Mouse (Mus musculus) midbrain, postnatal 0 days (tissue): ENCODE results near the gene Cdk17. TPM values are rescaled to one million over a fixed set of nuclear protein-coding genes. Genes with fewer than 3 reads are reported as not detected.

Experiments
- ATAC-seq: fragments of 200-750 bp; cut with Nextera tagmentation; 2 replicates; pipeline ENCODE4 v1.8.0; 2017; ENCODE audit warnings: moderate number of reproducible peaks, mild to moderate bottlenecking, moderate TSS enrichment, moderate library complexity; ENCODE audit not compliant: low FRiP score
- DNase-seq: peaks from one replicate; pipeline ENCODE4 v3.0.0-alpha.2; 2015; ENCODE audit warnings: low spot score
- H3K27ac ChIP-seq: fragments of 300-500 bp; sonication (generic); 2 replicates; pipeline ENCODE4 v1.5.1; 2014; ENCODE audit warnings: low read depth, mild to moderate bottlenecking, low read length, mixed read lengths
- H3K27me3 ChIP-seq: fragments of 300-500 bp; sonication (generic); 2 replicates; pipeline ENCODE4 v1.6.1; 2014; ENCODE audit warnings: low read length, control low read depth, mixed read lengths; ENCODE audit not compliant: insufficient read depth
- H3K36me3 ChIP-seq: fragments of 300-500 bp; sonication (generic); 2 replicates; pipeline ENCODE4 v1.6.1; 2014; ENCODE audit warnings: low read length, control low read depth, mixed read lengths; ENCODE audit not compliant: insufficient read depth
- H3K4me1 ChIP-seq: fragments of 300-500 bp; sonication (generic); 2 replicates; pipeline ENCODE4 v1.6.1; 2014; ENCODE audit warnings: mild to moderate bottlenecking, control low read depth, antibody characterized with exemption, low read length, mixed read lengths; ENCODE audit not compliant: insufficient read depth
- H3K4me2 ChIP-seq: fragments of 300-500 bp; sonication (generic); 2 replicates; pipeline ENCODE4 v1.6.1; 2014; ENCODE audit warnings: low read depth, mild to moderate bottlenecking, low read length, mixed read lengths; ENCODE audit not compliant: poor library complexity, severe bottlenecking
- H3K4me3 ChIP-seq: fragments of 300-500 bp; sonication (generic); 2 replicates; pipeline ENCODE4 v1.5.1; 2014; ENCODE audit warnings: low read depth, mild to moderate bottlenecking, low read length, moderate library complexity
- H3K9ac ChIP-seq: fragments of 300-500 bp; sonication (generic); replicated peaks from 2 replicates; pipeline ENCODE4 v1.6.1; 2014; ENCODE audit warnings: mild to moderate bottlenecking, low read length, moderate library complexity, mixed read lengths; ENCODE audit not compliant: poor library complexity, severe bottlenecking
- H3K9me3 ChIP-seq: fragments of 300-500 bp; sonication (generic); 2 replicates; pipeline ENCODE4 v1.6.1; 2016; ENCODE audit warnings: low read length, control low read depth
- CTCF ChIP-seq: IDR thresholded peaks from 2 replicates; pipeline ENCODE4 v1.5.1; 2016; ENCODE audit warnings: antibody characterized with exemption, mild to moderate bottlenecking
- WGBS: fragments of 180-500 bp; shearing (Covaris S2); extraction: QIAGEN DNeasy Blood & Tissue Kit; methylation state at CpG from one replicate; pipeline ENCODE4 v1.1.7; 2014; 5-methylcytosine and 5-hydroxymethylcytosine counted together
- polyA plus RNA-seq: library from polyadenylated mRNA; unstranded; fragments of >200 nt; fragmentation: Nextera tagmentation; extraction: Ambion mirVana; gene quantifications from 2 replicates; pipeline ENCODE4 v1.2.1, GENCODE M21; 2015
- total RNA-seq: library from RNA; depleted of rRNA; stranded (reverse); fragments of >200 nt; gene quantifications from 2 replicates; pipeline ENCODE4 v1.2.3, GENCODE M21; 2014

Gene Cdk17
- total and polyA plus RNA-seq, 2 experiments from 2014 or later, result 34.3 to 91.1 TPM

DNA sequence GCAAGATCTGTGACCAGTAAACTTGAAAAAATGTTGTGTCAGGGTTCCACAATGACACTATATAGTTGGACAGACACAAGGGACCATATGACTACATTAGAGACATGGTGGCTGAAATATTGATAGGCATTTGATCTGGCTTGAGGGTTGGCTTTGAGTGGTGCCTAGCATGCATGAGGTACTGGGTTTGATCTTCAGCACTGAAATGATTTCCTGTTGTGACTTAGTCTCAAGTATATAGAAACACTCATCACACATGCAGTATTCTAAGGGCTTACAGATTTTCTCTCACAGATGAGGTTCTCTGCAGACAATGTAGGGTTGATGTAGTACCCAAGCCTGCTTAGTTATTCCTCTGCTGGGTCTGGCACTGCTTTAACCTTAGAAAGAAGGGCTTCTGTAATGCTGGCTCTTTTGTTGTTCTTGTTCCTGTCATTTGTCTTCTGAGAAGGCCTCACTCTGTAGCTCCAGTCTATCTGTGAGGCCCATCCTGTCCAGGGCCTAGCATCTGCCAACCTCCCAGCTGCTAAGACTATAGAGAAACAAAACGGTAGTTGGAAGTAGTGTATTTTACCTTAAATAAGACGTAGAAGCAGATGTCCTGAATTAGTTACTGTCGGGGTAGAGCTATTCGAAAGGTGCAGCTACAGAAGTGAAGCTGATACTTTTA lies 44.7 kb downstream of the Cdk17 start:
- Histone ChIP-seq H3K36me3 (no peaks in the 10 kb centered on the region), H3K9ac (no peak overlapping the region), H3K4me1 (no peaks in the 10 kb centered on the region), H3K4me3 (no peak overlapping the region), H3K27me3 (no peaks in the 10 kb centered on the region), H3K27ac (no peak overlapping the region), H3K9me3 (no peaks in the 10 kb centered on the region), H3K4me2 (no peak overlapping the region)
- WGBS, result 80% methylated on average over 4 of the region's 4 CpGs
- DNase-seq (no peak), ATAC-seq (no peak)
- TF ChIP-seq CTCF, result no peak

DNA sequence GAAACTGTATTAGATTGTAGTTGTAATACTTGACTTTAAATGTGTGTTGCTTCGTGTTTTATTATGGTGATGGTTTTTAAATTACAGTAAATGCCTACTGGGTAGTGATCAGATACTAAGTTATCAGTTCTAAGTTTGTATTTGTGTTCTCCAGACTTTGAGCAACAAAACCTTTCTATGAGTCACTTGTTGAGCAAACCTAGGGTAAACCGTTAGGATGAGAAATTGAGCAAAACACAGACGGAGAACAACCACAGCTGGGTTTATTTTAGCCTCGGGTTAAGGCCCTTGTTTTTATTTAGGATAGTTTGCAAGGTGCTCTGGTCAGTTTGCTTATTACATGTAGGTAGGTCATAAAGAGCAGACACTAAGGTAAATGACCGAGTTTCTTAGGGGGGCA lies 46.5 kb downstream of the Cdk17 start:
- Histone ChIP-seq H3K27ac (no peak overlapping the region), H3K4me1 (no peaks in the 10 kb centered on the region), H3K9ac (no peak overlapping the region), H3K4me3 (no peak overlapping the region), H3K36me3 (peaks cover 6% of the 10 kb centered on the region; the same call in 1 of the 2 replicates), H3K9me3 (no peaks in the 10 kb centered on the region), H3K27me3 (no peaks in the 10 kb centered on the region), H3K4me2 (no peak overlapping the region)
- TF ChIP-seq CTCF, result no peak
- 92% methylated on average over 5 of the region's 5 CpGs for WGBS
- ATAC-seq (no peak), DNase-seq (no peak)

DNA sequence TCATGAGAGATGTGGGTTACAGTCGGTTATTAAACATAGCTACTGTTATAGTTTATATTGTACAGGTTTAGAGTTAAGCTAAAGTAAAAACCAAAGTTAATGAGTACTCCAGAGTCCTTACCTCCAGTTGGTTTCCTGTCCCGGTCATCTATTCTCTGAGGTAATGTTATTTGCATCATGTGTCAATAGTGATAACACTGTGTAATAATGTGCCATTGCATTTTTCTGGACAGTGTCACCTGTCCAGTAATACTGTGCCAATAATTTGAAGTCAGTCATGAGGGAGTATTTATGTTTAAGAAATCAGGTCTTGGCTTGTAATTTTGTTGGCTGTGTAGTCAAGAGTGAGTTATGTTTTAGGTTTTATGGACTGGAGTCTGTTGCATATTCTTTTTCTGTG lies 52.0 kb downstream of the Cdk17 start:
- H3K4me3 ChIP-seq, result no peak overlapping the region
- H3K9me3 ChIP-seq, result no peaks in the 10 kb centered on the region
- H3K4me1 ChIP-seq, result no peaks in the 10 kb centered on the region
- TF ChIP-seq CTCF, result no peak
- WGBS, result 92% methylated on average over 2 of the region's 2 CpGs
- no peak for DNase-seq
- no peak overlapping the region for H3K4me2 ChIP-seq
- peaks cover 17% of the 10 kb centered on the region for H3K36me3 ChIP-seq
- H3K27me3 ChIP-seq, result no peaks in the 10 kb centered on the region
- no peak for ATAC-seq
- no peak overlapping the region for H3K27ac ChIP-seq
- H3K9ac ChIP-seq, result no peak overlapping the region

DNA sequence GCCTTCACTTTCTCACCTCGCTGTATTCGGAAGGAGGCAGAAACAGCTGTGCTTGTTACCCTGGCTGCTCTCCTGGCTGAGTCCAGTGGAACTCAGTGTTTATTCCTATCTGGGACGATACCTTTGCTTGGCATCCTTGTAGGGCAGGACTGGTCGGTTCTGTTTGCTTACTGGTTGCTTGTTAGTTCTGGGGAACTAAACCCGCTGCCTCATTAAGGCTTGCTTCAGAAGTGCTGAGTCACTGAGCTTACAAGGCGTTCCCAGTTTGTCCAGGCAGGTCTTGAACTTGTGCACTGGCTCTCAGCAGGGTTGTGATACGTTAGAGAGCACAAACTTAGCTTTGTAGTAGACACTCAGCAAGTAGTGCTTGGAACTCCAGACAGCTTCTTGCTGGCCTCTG lies 52.7 kb downstream of the Cdk17 start:
- H3K4me2 ChIP-seq, result no peak overlapping the region
- no peak overlapping the region for H3K27ac ChIP-seq
- H3K9ac ChIP-seq, result no peak overlapping the region
- DNase-seq (no peak), ATAC-seq (no peak)
- 87% methylated on average over 7 of the region's 7 CpGs for WGBS
- no peaks in the 10 kb centered on the region for H3K9me3 ChIP-seq
- no peak overlapping the region for H3K4me3 ChIP-seq
- no peaks in the 10 kb centered on the region for H3K4me1 ChIP-seq
- TF ChIP-seq CTCF, result no peak
- no peaks in the 10 kb centered on the region for H3K27me3 ChIP-seq
- peaks cover 22% of the 10 kb centered on the region for H3K36me3 ChIP-seq

DNA sequence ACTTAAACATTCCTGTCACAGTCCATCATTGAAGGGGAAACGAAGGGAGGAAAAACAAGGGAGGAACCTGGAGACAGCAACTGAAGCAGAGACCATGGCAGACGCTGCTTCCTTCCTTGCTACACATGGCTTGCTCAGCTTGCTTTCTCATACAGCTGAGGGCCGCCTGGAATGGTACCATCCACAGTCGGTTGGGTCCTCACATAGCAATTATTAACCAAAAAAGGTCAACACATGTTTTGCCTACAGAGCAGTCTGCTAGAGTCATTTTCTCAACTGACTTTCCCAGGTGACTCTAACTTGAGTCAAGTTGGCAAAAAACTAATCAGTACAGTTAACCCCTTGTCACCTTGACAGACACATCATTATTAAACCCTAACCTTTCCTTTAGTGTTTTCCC lies 53.6 kb downstream of the Cdk17 start:
- no peak for ATAC-seq
- Histone ChIP-seq H3K27me3 (no peaks in the 10 kb centered on the region), H3K9ac (no peak overlapping the region), H3K4me2 (no peak overlapping the region), H3K36me3 (peaks cover 23% of the 10 kb centered on the region), H3K9me3 (no peaks in the 10 kb centered on the region), H3K4me1 (no peaks in the 10 kb centered on the region), H3K27ac (no peak overlapping the region), H3K4me3 (no peak overlapping the region)
- 79% methylated on average over 4 of the region's 4 CpGs for WGBS
- DNase-seq, result no peak
- no peak for TF ChIP-seq CTCF

DNA sequence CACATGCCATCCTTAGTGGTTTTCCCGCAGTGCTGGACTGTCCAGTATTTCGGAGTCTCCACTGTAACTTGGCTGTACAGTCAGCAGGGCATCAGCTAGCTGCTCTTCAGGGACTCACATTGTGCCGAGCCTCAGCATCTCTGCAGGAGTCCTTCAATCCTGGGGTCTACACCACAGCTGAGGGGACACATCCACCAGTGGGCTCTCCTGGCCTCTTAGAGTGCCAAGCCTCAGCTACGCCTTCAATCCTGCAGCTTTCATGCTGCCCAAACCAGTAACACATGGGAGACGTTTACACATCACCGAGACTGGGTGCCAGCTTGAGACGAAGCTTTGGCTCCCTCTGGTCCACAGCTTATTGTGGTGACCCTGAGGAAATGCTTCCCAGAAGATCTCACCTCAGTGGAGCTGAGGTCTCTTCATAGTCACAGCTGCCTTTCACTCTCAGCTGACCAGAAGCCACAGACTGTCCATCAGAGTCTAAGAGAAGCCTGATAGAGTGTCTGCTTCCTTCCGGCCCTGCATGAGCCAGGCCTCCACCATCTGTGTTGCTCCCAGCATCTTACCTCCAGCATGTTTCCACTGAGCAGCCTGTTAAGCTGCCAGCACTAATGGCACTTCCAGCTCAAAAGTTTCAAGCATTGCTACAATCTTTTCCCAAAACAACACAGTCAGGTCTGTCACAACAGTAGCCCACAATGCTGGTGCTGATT lies 54.5 kb downstream of the Cdk17 start:
- Histone ChIP-seq H3K9ac (no peak overlapping the region), H3K4me2 (no peak overlapping the region), H3K27me3 (no peaks in the 10 kb centered on the region), H3K27ac (no peak overlapping the region), H3K4me1 (no peaks in the 10 kb centered on the region), H3K9me3 (no peaks in the 10 kb centered on the region), H3K4me3 (no peak overlapping the region), H3K36me3 (peaks cover 23% of the 10 kb centered on the region)
- no peak for TF ChIP-seq CTCF
- ATAC-seq (no peak), DNase-seq (no peak)
- 85% methylated on average over 8 of the region's 8 CpGs for WGBS
